Mouse (Mus musculus): Measurements from ENCODE around the gene Ifngr2. TPM values are rescaled to one million over a fixed set of nuclear protein-coding genes. Genes with fewer than 3 reads are reported as not detected.

The Ifngr2 gene
- polyA plus RNA-seq, 1 experiment from 2014 or later = 32.7 TPM

DNA sequence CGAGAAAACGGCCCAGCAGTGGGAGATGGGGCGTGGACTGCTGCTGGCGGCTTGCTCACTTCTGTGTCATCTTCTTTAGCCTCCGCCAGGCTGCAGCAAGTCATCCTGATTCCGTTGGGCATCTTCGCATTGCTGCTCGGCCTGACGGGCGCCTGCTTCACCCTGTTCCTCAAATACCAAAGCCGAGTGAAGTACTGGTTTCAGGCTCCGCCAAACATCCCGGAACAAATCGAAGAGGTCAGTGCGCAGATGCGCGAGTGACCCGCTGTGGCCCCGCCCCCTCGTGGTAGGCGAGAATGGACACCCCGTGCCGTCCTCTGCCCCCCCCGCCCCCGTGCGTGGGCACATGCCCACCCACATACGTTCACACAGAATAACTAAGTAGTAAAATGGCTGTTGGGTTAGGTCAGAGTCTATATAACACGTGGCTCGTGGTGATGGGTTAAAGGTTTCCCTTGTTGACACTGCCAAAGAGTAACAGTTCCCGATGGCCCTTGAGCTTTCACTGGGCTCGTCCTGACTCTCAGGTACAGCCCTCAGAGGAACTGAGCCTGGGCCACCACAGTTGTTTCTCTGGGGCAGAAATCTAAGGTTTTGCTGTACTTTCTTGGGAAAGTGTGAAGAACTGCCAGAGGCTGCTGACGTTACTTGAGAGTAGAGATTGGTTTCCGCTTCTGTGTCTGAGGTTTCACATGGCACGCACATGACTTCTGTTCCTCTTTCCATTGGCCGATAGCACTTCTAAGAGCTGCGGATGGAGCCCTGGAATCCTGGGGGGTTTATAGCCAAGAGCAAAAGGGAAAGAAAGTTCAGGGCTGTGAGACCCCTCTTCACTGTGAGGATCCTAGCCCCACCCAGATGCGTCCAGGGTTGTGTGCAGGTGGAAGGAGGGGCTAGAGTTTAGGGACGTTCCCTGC lies 14.9 kb downstream of the Ifngr2 start:
- DNase-seq (ENCODE audit: low spot score) = no peak
- Histone ChIP-seq H3K9ac (ENCODE audit: low read length) (no peak overlapping the region), H3K4me1 (ENCODE audit: control insufficient read depth, insufficient read depth, low read length) (no peaks in the 10 kb centered on the region), H3K4me3 (ENCODE audit: low read depth, low read length) (no peak overlapping the region), H3K4me2 (ENCODE audit: low read depth, severe bottlenecking) (no peak overlapping the region), H3K36me3 (ENCODE audit: control insufficient read depth, insufficient read depth, low read length) (no peaks in the 10 kb centered on the region), H3K27ac (replicated peaks; ENCODE audit: low read depth, low read length) (no peak overlapping the region), H3K9me3 (ENCODE audit: control insufficient read depth, low read length) (no peaks in the 10 kb centered on the region), H3K27me3 (ENCODE audit: control insufficient read depth, insufficient read depth, low read length) (no peaks in the 10 kb centered on the region)
- WGBS = 69% methylated on average over 38 of the region's 38 CpGs
- ATAC-seq (ENCODE audit: insufficient number of reproducible peaks, low FRiP score, low TSS enrichment, low read depth) = no peak

DNA sequence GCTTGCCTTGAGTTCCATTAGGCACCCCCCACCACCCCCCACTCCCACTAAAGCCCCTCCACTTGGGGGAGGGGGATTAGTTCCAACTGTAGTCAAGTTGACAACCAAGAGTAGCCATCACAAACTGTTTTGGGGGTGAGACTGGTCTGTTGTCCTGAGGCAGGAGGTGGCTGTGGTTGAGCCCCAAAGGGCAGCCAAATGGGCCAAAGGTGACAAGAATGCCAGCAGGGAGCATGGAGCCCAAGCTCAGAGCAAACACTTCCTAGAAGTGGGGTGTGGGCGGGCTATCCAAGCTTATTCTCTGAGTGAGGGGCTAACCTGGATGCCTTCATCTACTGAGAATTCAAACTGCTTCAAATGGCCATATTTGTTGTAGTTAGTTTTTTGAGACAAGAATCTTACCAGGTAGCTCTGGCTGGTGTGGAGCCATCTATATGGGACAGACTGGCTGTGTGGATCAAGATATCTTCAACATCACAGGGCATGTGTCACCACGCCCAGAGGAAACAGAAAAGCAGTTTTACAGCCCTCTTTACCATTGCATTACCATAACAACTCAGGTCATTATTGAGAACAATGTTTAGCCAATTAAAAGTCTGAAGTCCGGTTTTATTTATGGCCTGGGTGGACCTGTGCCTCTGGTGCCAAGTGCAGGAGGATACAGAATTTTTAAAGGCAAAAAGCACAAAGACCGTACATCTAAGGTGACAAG lies 17.9 kb downstream of the Ifngr2 start:
- 71% methylated on average over 4 of the region's 4 CpGs for WGBS
- Histone ChIP-seq H3K9me3 (ENCODE audit: control insufficient read depth, low read length) (no peaks in the 10 kb centered on the region), H3K4me1 (ENCODE audit: control insufficient read depth, insufficient read depth, low read length) (no peaks in the 10 kb centered on the region), H3K4me2 (ENCODE audit: low read depth, severe bottlenecking) (no peak overlapping the region), H3K4me3 (ENCODE audit: low read depth, low read length) (no peak overlapping the region), H3K36me3 (ENCODE audit: control insufficient read depth, insufficient read depth, low read length) (no peaks in the 10 kb centered on the region), H3K27me3 (ENCODE audit: control insufficient read depth, insufficient read depth, low read length) (no peaks in the 10 kb centered on the region), H3K9ac (ENCODE audit: low read length) (no peak overlapping the region), H3K27ac (replicated peaks; ENCODE audit: low read depth, low read length) (no peak overlapping the region)
- ATAC-seq (ENCODE audit: insufficient number of reproducible peaks, low FRiP score, low TSS enrichment, low read depth) (no peak), DNase-seq (ENCODE audit: low spot score) (no peak)

- no peaks in the 10 kb centered on the region for H3K27me3 ChIP-seq (ENCODE audit: control insufficient read depth, insufficient read depth, low read length)
- no peak for ATAC-seq (ENCODE audit: insufficient number of reproducible peaks, low FRiP score, low TSS enrichment, low read depth)
- no peaks in the 10 kb centered on the region for H3K4me1 ChIP-seq (ENCODE audit: control insufficient read depth, insufficient read depth, low read length)
- no peak overlapping the region for H3K27ac ChIP-seq (replicated peaks; ENCODE audit: low read depth, low read length)
- no peaks in the 10 kb centered on the region for H3K36me3 ChIP-seq (ENCODE audit: control insufficient read depth, insufficient read depth, low read length)
- WGBS = 76% methylated on average over 9 of the region's 9 CpGs
- no peak overlapping the region for H3K4me2 ChIP-seq (ENCODE audit: low read depth, severe bottlenecking)
- no peaks in the 10 kb centered on the region for H3K9me3 ChIP-seq (ENCODE audit: control insufficient read depth, low read length)
- no peak overlapping the region for H3K9ac ChIP-seq (ENCODE audit: low read length)
- DNase-seq (ENCODE audit: low spot score) = no peak
- no peak overlapping the region for H3K4me3 ChIP-seq (ENCODE audit: low read depth, low read length)
Observed at GRCm38 (mm10) chr16:91565292-91565951, 18.6 kb downstream of the Ifngr2 start.

GRCm38 (mm10) chr16:91566002-91566401 lies 19.1 kb downstream of the Ifngr2 start:
- no peak overlapping the region for H3K9ac ChIP-seq (ENCODE audit: low read length)
- ATAC-seq (ENCODE audit: insufficient number of reproducible peaks, low FRiP score, low TSS enrichment, low read depth) (no peak), DNase-seq (ENCODE audit: low spot score) (no peak)
- H3K4me3 ChIP-seq (ENCODE audit: low read depth, low read length) = no peak overlapping the region
- H3K4me1 ChIP-seq (ENCODE audit: control insufficient read depth, insufficient read depth, low read length) = no peaks in the 10 kb centered on the region
- WGBS = 80% methylated on average over 7 of the region's 7 CpGs
- H3K27ac ChIP-seq (replicated peaks; ENCODE audit: low read depth, low read length) = no peak overlapping the region
- H3K9me3 ChIP-seq (ENCODE audit: control insufficient read depth, low read length) = no peaks in the 10 kb centered on the region
- H3K4me2 ChIP-seq (ENCODE audit: low read depth, severe bottlenecking) = no peak overlapping the region
- no peaks in the 10 kb centered on the region for H3K36me3 ChIP-seq (ENCODE audit: control insufficient read depth, insufficient read depth, low read length)
- no peaks in the 10 kb centered on the region for H3K27me3 ChIP-seq (ENCODE audit: control insufficient read depth, insufficient read depth, low read length)

GRCm38 (mm10) chr16:91568960-91569359 lies 22.1 kb downstream of the Ifngr2 start:
- H3K36me3 ChIP-seq (ENCODE audit: control insufficient read depth, insufficient read depth, low read length) = no peaks in the 10 kb centered on the region
- H3K9ac ChIP-seq (ENCODE audit: low read length) = no peak overlapping the region
- no peak for DNase-seq (ENCODE audit: low spot score)
- no peak overlapping the region for H3K4me3 ChIP-seq (ENCODE audit: low read depth, low read length)
- no peak overlapping the region for H3K4me2 ChIP-seq (ENCODE audit: low read depth, severe bottlenecking)
- ATAC-seq (ENCODE audit: insufficient number of reproducible peaks, low FRiP score, low TSS enrichment, low read depth) = no peak
- H3K9me3 ChIP-seq (ENCODE audit: control insufficient read depth, low read length) = no peaks in the 10 kb centered on the region
- H3K4me1 ChIP-seq (ENCODE audit: control insufficient read depth, insufficient read depth, low read length) = no peaks in the 10 kb centered on the region
- WGBS = 91% methylated on average over 10 of the region's 10 CpGs
- H3K27ac ChIP-seq (replicated peaks; ENCODE audit: low read depth, low read length) = no peak overlapping the region
- no peaks in the 10 kb centered on the region for H3K27me3 ChIP-seq (ENCODE audit: control insufficient read depth, insufficient read depth, low read length)

GRCm38 (mm10) chr16:91571105-91571504 lies 24.2 kb downstream of the Ifngr2 start:
- no peak for ATAC-seq (ENCODE audit: insufficient number of reproducible peaks, low FRiP score, low TSS enrichment, low read depth)
- WGBS = 49% methylated on average over 3 of the region's 3 CpGs
- H3K27ac ChIP-seq (replicated peaks; ENCODE audit: low read depth, low read length) = no peak overlapping the region

DNA sequence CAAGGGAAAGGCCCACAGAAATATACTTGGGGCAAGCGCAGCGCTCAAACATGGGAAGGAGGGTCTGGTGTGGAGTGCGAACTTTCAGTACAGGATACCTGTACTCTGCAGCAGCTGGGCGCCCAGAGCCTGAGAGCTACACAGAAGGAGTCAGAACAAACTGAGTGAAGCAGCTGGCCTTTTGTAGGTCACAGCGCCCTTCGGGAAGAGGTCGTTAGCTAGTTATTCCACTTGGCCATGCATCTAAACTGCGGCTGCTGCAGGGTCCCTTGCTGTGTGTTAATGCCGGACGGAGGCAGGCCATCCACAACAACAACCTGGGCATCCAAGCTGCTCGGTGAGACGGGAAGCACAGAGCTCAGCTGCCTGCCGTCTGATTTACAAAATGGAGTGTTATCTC lies 28.3 kb downstream of the Ifngr2 start:
- ATAC-seq (ENCODE audit: insufficient number of reproducible peaks, low FRiP score, low TSS enrichment, low read depth) (no peak), DNase-seq (ENCODE audit: low spot score) (no peak)
- Histone ChIP-seq H3K4me1 (ENCODE audit: control insufficient read depth, insufficient read depth, low read length) (0 out of 2 replicates have a peak, but pooled peaks cover 4% of the 10 kb centered on the region), H3K27ac (replicated peaks; ENCODE audit: low read depth, low read length) (no peak overlapping the region; the same call in 1 of the 2 replicates), H3K27me3 (ENCODE audit: control insufficient read depth, insufficient read depth, low read length) (no peaks in the 10 kb centered on the region), H3K4me3 (ENCODE audit: low read depth, low read length) (no peak overlapping the region), H3K9me3 (ENCODE audit: control insufficient read depth, low read length) (no peaks in the 10 kb centered on the region), H3K9ac (ENCODE audit: low read length) (no peak overlapping the region), H3K36me3 (ENCODE audit: control insufficient read depth, insufficient read depth, low read length) (no peaks in the 10 kb centered on the region), H3K4me2 (ENCODE audit: low read depth, severe bottlenecking) (no peak overlapping the region)
- WGBS = 53% methylated on average over 13 of the region's 13 CpGs

More at GRCm38 (mm10) chr16:91571105-91571504, 24.2 kb downstream of the Ifngr2 start:
- no peak overlapping the region for H3K9ac ChIP-seq (ENCODE audit: low read length)
- no peaks in the 10 kb centered on the region for H3K36me3 ChIP-seq (ENCODE audit: control insufficient read depth, insufficient read depth, low read length)
- no peaks in the 10 kb centered on the region for H3K9me3 ChIP-seq (ENCODE audit: control insufficient read depth, low read length)
- 0 out of 2 replicates have a peak, but pooled peaks cover 4% of the 10 kb centered on the region for H3K4me1 ChIP-seq (ENCODE audit: control insufficient read depth, insufficient read depth, low read length)
- no peak overlapping the region for H3K4me3 ChIP-seq (ENCODE audit: low read depth, low read length)
- no peak for DNase-seq (ENCODE audit: low spot score)
- H3K27me3 ChIP-seq (ENCODE audit: control insufficient read depth, insufficient read depth, low read length) = no peaks in the 10 kb centered on the region
- H3K4me2 ChIP-seq (ENCODE audit: low read depth, severe bottlenecking) = no peak overlapping the region

DNA sequence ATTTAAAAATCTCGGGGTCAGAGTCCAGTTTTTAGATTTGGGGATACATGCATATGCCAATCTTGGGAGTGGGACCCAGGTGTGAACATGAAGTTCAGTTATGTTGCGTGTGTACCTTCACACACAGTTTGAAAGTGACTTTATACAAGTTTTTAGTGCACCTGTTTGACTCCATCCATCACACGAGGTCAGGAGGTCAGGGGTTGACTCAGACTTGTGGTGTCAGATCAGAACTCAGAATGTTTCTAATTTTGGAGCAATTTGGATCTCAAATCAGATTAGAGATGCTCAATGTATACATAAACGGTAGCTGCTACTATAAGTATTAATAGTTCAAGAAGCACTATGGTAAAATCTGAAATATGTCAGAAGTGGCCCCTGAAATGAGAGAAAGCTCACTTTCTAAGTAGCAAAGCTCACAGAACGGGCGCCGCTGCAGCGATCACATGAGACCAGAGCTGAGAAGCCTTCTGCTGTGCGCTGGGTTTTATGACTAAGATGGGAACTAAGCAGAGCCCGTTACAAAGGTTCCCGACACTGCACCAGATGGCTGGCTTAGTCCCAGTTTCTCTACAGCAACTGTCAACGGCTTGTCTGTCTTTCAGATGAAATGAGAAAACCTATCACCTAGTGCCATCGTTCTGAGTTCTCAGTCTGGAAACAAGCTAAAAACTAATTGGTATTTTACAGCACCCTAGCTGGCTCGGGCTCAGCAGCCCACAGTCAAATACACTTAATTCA lies 32.3 kb downstream of the Ifngr2 start:
- 72% methylated on average over 14 of the region's 14 CpGs for WGBS
- Histone ChIP-seq H3K4me1 (ENCODE audit: control insufficient read depth, insufficient read depth, low read length) (0 out of 2 replicates have a peak, but pooled peaks cover 4% of the 10 kb centered on the region), H3K4me3 (ENCODE audit: low read depth, low read length) (no peak overlapping the region), H3K9me3 (ENCODE audit: control insufficient read depth, low read length) (no peaks in the 10 kb centered on the region), H3K27me3 (ENCODE audit: control insufficient read depth, insufficient read depth, low read length) (no peaks in the 10 kb centered on the region), H3K27ac (replicated peaks; ENCODE audit: low read depth, low read length) (no peak overlapping the region), H3K9ac (ENCODE audit: low read length) (no peak overlapping the region), H3K4me2 (ENCODE audit: low read depth, severe bottlenecking) (no peak overlapping the region), H3K36me3 (ENCODE audit: control insufficient read depth, insufficient read depth, low read length) (no peaks in the 10 kb centered on the region)
- DNase-seq (ENCODE audit: low spot score) (no peak), ATAC-seq (ENCODE audit: insufficient number of reproducible peaks, low FRiP score, low TSS enrichment, low read depth) (no peak)
